Mouse (Mus musculus): Measurements from ENCODE around the gene Svop. TPM values are rescaled to one million over a fixed set of nuclear protein-coding genes. Genes with fewer than 3 reads are reported as not detected.

Svop gene
- total RNA-seq, 1 experiment from 2014 or later = 3.2 TPM

- no peak for DNase-seq
These were observed 45.2 kb downstream of the Svop start for GRCm38 (mm10) chr5:114046151-114046550.

GRCm38 (mm10) chr5:114045134-114045533 is 46.2 kb downstream of the Svop start:
- DNase-seq = no peak

- no peak for DNase-seq
These were observed 47.6 kb downstream of the Svop start for GRCm38 (mm10) chr5:114043800-114044199.

- peak; percentile 71 for DNase-seq
These were observed 49.9 kb downstream of the Svop start for GRCm38 (mm10) chr5:114041327-114041930.

- no peak for DNase-seq
These were observed 50.5 kb downstream of the Svop start for GRCm38 (mm10) chr5:114040911-114041310.

- no peak for DNase-seq
These were observed 50.9 kb downstream of the Svop start for GRCm38 (mm10) chr5:114040508-114040907.

GRCm38 (mm10) chr5:114035111-114035510 is 56.3 kb downstream of the Svop start:
- no peak for DNase-seq

GRCm38 (mm10) chr5:114034393-114034792 is 57.0 kb downstream of the Svop start:
- DNase-seq = no peak

- DNase-seq = no peak
These were observed 59.1 kb downstream of the Svop start for GRCm38 (mm10) chr5:114032161-114032763.

- DNase-seq = no peak
These were observed 60.7 kb downstream of the Svop start for GRCm38 (mm10) chr5:114030652-114031051.

GRCm38 (mm10) chr5:114028111-114028510 is 63.3 kb downstream of the Svop start:
- no peak for DNase-seq

GRCm38 (mm10) chr5:114027217-114027944 is 64.0 kb downstream of the Svop start:
- DNase-seq = no peak

GRCm38 (mm10) chr5:114024885-114025284 is 66.5 kb downstream of the Svop start:
- DNase-seq = peak; percentile 10

- no peak for DNase-seq
These were observed 67.0 kb downstream of the Svop start for GRCm38 (mm10) chr5:114024390-114024789.

GRCm38 (mm10) chr5:114015121-114015520 is 76.2 kb downstream of the Svop start:
- DNase-seq = peak; percentile 67

- no peak for DNase-seq
These were observed 82.3 kb downstream of the Svop start for GRCm38 (mm10) chr5:114009049-114009448.

GRCm38 (mm10) chr5:114007753-114008453 is 83.5 kb downstream of the Svop start:
- DNase-seq = no peak

GRCm38 (mm10) chr5:114006974-114007373 is 84.4 kb downstream of the Svop start:
- DNase-seq = no peak

- no peak for DNase-seq
These were observed 86.3 kb downstream of the Svop start for GRCm38 (mm10) chr5:114005100-114005499.

- no peak for DNase-seq
These were observed 86.8 kb downstream of the Svop start for GRCm38 (mm10) chr5:114004573-114004972.

- DNase-seq = no peak
These were observed 87.8 kb downstream of the Svop start, which contains the start of gene Dao for GRCm38 (mm10) chr5:114003542-114003941. Gene Dao, plus strand, starts transcription at chr5:114003703.

- no peak for DNase-seq
These were observed 92.0 kb downstream of the Svop start for GRCm38 (mm10) chr5:113999382-113999781.

GRCm38 (mm10) chr5:113996458-113996857 is 94.9 kb downstream of the Svop start:
- DNase-seq = no peak
